Mouse (Mus musculus) adipocyte (in vitro differentiated cells): ENCODE data around the gene Ubc.

Experiments
- DNase-seq: peaks from one replicate; pipeline ENCODE4 v3.0.0-alpha.2; 2016; ENCODE audit warnings: low spot score

The Ubc gene

DNA sequence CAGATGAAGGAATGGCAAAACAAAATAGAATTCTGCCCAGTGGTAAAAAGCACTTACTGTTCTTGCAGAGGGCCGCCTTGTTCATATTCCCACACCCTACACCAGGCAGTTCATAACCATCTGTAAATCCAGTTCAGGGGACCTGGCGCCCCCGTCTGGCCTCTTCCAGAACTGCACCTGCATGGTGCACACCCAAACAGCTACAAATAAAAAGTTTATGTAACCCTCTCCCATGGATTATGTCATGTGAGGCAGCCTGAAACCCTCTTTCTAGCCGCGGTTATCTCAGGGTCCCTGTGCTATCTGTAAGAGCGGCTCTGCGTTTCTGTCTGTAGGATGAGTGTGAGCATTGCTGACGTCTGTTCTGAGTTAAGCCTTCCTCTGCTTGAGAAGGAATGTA is 41.5 kb downstream of the Ubc start:
- DNase-seq: peak; percentile 52

DNA sequence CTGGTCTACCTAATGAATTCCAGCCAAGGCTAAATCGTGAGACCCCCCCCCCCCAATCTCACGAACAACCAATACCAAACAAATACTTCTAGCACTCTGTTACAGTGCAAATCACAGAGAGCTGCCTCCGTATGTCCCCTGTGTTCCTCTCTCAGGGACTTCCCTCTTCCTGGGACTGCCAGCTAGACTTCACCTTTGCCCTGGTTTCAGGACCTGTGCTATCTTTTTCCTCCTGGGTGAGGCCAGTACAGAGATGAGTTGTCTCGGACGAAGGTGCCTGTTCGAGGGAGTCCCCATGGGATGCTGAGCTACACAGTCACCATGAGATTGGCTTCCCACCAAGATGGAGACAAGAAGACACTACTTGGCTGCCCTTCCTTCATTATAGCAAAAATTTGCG is 41.9 kb downstream of the Ubc start:
- no peak for DNase-seq

DNA sequence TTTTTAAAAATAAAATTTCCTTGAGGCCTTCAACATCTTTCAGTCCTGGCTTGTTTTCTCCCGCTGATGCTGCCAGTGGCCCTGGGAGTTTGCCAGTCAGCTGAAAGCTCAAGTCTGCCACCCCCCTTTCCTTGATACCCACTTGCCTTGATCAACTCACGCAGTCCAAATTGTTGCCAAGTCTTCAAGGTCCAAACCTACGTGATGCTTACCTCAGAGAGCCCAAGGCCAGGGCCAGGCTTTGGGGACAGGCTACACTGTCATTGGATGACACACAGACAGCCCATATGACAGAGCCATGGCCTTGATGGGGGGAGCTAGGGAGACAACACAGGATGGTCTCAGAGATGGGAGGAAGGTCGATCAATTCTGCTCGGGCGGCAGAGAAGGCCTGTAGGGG is 45.7 kb downstream of the Ubc start:
- DNase-seq: no peak

DNA sequence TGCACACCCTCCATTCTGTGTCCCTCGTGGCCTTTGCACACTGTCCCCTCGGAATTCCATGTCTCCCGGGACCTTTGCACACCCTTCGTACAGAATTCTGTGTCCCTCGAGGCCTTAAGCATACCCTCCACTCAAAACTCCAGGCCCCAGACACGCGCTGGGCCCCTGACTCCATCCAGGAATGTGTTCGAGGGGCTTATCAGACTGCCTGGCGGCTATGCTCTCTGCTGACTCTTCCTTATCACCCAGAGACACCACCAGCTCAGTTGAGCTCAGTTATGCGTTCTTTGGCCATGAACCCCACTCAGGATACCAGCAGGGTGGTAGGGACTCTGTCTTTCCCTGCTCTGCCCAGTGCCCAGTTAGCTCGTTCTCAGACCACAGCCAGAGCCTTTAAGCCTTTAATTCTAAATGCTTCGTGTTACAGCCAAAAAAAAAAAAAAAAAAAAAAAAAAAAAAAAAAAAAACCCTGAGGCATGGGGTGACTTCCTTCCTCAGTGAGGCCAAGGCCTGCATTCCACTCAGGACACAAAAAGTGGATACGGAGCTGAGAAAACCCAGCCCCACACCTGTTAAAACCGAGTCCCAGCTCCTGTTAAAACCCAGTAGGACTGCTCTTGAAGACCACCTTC is 48.4 kb downstream of the Ubc start:
- no peak for DNase-seq

DNA sequence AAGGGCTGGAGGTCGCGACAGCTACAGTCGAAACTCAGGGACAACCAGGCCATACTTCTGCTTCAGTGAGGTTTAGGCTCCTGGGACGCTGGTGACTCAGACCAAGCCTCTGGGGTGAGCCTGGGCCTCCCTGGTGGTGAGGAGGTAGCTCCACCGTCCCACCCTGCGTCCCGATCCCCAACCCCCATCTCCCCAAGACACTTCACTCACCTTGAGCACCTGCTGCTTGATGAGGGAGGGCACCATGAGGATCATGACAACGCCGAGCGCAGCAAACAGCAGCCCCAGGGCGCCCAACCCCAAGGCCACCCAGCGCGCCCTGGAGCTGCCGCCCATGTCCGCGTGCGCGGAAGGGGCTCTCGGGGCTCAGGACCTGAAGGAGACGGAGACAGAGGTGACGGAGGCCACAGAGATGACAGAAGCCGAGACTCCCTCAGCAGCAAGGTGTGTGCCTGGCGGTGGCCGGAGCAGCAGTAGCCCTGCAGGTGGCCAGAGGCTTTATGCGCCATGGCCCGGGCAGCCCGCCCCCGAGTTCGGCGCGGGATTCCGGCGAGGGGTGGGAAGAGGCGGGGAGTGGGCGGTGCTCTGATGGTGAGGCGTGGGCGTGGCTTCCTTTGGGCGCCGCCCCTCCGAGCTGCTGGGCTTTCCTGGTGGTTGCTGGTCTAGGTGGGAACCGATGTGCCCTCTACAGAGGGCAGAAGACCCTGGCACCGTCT is 49.3 kb downstream of the Ubc start, which contains the start of gene Scarb1:
Scarb1 (minus strand) TSS at position 548 of the 716 bp plus-strand sequence.
- DNase-seq: peak; percentile 88

DNA sequence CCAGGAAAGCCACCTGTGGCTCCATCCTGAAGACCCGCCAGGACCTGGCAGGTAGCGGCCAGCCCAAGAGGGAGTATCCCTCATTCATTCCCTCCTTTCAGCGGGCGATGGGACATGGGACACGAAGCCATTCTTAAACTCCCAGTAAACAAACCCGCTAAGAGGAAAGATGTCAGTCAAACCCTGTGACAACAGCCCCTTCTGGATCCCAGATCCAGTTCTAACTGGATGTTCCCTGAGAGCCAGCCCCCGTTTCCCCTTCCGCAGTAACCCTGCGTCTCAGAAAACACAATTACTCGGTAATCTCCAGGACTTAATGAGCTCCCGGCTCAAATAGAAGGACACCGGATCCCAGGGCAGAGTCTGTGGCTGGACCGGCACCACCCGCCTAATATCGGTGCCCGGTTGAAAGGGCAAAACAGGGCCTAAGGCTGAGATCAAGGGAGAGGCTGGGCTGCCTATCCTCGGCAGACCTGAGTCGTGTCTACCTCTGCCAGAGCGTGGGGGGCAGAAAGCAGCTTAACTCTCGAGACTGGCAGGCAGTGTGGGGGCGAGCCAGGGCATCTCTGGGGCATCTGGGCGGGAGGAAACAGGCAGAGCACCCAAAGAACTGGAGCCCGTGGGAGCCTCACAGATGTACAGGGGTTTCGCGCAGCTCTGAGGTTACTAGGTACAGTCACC is 50.0 kb downstream of the Ubc start:
- DNase-seq: peak; percentile 65

DNA sequence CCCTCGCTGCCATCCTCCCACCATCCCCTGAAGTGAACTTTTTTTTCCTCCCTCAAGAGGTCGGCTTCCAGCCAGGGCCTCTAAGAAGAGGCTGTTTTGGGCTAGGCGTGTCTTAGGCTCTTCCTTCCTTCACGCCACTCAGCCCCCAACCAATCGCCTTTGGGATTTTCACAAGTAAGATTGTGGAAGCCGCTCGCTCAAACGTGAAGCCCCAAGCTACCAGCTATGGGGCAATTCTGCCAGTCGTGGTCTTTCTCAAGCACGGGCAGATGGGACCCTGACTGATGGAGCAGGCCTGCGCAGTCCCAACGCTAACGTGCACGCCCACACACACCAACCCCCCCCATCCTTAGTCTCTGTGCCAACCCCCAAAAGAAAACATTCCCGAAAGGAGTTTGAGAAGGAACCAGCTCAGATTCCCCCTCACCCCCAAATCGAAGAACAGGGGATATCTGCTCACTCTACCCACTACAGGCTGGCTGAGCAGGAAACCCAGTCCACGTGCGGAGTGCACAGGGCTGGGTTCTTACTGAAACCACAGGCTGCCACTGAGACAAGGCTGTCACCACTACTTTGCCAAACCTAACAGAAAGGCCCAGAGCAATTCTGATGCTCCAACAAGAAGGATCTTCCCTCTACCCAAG is 50.8 kb downstream of the Ubc start:
- peak; percentile 89 for DNase-seq

DNA sequence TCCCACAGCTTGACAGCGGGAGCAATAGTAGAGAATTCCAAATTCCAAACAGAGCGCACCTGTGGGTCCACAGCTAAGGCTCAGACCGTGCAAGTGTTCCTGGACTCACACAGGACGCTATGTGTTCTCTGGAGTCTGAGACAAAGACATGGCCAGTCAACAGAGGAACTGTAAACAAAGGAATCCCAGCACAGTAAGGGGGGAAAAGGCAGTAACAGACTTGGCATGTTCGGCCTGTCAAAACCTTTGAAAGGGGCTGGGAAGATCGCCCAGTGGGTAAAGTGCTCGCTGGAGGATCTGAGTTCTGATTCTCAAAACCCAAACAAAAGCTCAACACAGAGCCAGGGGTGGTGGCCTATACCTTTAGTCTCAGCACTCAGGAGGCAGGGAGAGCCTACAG is 52.5 kb downstream of the Ubc start:
- peak; percentile 81 for DNase-seq

DNA sequence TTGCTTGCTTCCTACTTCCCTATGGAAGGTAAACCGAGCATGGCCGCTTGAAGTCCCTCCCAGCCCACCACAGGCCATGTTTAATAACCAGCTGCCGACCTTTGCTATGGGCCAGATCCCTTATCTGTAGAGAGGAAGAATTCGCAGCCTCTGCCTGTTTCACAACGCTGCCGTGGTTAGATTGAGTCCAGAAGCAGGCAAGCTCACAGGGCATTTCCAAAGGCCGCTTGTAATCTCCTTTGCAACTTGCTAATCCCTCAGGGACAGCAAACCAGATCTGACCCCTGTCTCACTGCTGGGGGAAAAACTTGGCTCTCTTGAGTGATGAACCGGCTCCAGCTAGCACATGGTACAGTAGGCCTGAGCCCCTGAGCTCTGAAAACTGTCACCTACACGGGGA is 53.0 kb downstream of the Ubc start:
- peak; percentile 80 for DNase-seq
